Mouse (Mus musculus): Measurements from ENCODE around the gene 5530400C23Rik. TPM values are rescaled to one million over a fixed set of nuclear protein-coding genes. Genes with fewer than 3 reads are reported as not detected.
"Not testable (repeated sequence)": the region's sequence is repeated elsewhere in the genome, so short reads cannot be mapped to it uniquely, and the experiment has no call there.

5530400C23Rik gene
- not detected in 2 replicates for polyA plus RNA-seq (2012; ENCODE audit: insufficient read depth, insufficient read length, missing spikeins)

DNA sequence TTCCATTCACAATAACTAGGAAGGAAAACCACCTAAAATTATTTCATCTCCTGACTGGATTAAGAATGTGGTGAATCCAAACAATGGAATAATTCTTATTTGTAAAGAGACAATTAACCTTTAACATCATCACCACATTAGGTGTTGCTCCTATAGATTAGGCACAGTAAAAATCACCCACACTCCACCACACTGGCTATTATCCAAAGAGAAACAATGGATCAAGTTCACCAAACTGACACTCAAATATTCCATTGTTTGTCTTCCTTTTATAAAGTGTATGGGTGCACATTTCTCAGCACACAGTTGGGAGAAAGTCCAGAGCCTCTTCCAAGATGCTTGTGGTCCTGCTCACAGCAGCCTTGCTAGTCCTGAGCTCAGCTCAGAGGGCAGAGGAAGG, at the start of gene 5530400C23Rik:
TSS of gene 5530400C23Rik (plus strand) at position 301 of the 400 bp plus-strand sequence.
- not testable (repeated sequence) for H3K4me1 ChIP-seq (ENCODE audit: control insufficient read depth, insufficient read depth, low read length); H3K4me3 ChIP-seq (ENCODE audit: insufficient read depth, low read length); H3K27ac ChIP-seq (ENCODE audit: insufficient read depth, low read depth, low read length)

DNA sequence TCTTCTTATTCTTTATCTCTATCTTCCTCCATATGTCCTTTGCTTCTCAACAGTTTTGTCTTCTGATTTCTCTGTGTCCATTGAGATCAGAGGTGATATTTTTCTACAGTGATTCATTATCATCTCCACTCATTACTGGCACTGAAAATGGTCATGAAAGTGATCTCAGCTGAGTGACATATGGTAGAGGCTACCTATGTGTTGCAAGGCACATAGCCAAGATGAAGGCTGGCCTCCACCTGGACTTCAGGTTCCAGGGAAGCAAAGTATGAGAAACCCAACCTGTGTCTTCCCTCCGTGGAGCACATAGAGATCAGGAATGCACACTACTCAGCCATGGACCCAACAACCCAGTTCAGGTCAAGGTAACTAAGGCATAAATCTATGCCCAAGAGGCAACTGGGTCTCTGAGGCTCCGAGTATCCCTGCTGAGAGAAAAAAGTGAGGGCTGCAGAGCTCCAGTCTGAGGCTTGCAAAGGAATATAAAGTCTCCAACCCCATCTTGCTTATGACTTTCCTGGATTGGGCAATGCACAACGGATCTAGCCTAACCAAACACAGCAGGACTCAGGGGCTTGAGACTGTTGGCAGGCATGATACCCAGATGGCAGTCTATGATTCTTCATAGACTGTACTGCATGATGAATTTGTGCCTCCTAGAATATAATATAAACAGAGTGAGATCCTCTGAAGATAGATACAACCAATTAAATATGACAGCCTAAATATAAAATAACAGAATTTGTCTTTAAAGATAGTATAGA, 14.1 kb downstream of the 5530400C23Rik start:
- no peak overlapping the region for H3K27ac ChIP-seq (ENCODE audit: insufficient read depth, low read depth, low read length)
- H3K4me1 ChIP-seq (ENCODE audit: control insufficient read depth, insufficient read depth, low read length) = no peaks in the 10 kb centered on the region
- no peak overlapping the region for H3K4me3 ChIP-seq (ENCODE audit: insufficient read depth, low read length)
- TF ChIP-seq POLR2A (IDR thresholded peaks at IDR 0.05; ENCODE audit: borderline replicate concordance, low read depth, low read length) (no peak), CTCF (IDR thresholded peaks at IDR 0.05; ENCODE audit: low read depth, low read length) (no peak)

DNA sequence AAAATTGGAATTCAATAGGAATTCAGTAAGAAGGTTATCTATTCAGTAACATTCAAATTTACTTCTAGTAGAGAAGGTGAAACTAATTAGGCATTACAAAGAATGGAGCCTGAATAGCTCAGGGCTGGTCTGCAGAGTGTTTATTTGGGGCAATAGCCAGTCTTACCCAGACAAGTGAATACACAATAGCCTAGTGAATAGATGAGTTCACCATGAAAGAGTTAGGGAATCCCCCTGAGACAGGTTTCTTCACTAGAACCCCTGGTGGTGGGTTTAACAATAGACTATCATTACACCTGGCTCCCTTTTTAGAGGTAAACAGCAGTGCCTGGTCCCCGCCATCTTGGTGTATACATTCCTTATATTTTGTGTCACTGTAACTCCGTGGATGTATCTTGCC, 21.9 kb downstream of the 5530400C23Rik start:
- not testable (repeated sequence) for H3K4me3 ChIP-seq (ENCODE audit: insufficient read depth, low read length); H3K4me1 ChIP-seq (ENCODE audit: control insufficient read depth, insufficient read depth, low read length); H3K27ac ChIP-seq (ENCODE audit: insufficient read depth, low read depth, low read length)

DNA sequence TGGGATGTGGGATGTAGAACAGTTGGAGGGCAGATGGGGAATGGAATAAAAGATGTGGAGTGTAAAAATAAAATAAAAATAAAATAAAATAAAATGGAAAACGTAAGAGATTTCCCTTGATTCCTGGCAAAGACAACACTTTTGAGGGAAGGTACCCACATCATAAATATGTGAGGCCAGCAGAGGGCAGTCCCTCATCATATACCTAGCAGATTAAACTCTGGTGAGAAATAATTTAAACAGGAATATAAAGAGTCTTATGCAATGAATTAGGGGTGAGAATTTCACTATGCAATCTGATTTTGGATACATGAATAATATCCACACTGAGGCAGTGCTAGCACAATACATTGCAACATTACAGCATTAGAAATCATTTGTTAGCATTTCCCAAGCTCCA, 46.5 kb downstream of the 5530400C23Rik start:
- no peak overlapping the region for H3K27ac ChIP-seq (ENCODE audit: insufficient read depth, low read depth, low read length)
- TF ChIP-seq CTCF (IDR thresholded peaks at IDR 0.05; ENCODE audit: low read depth, low read length) (no peak), POLR2A (IDR thresholded peaks at IDR 0.05; ENCODE audit: borderline replicate concordance, low read depth, low read length) (no peak)
- H3K4me1 ChIP-seq (ENCODE audit: control insufficient read depth, insufficient read depth, low read length) = no peaks in the 10 kb centered on the region
- no peak overlapping the region for H3K4me3 ChIP-seq (ENCODE audit: insufficient read depth, low read length)

DNA sequence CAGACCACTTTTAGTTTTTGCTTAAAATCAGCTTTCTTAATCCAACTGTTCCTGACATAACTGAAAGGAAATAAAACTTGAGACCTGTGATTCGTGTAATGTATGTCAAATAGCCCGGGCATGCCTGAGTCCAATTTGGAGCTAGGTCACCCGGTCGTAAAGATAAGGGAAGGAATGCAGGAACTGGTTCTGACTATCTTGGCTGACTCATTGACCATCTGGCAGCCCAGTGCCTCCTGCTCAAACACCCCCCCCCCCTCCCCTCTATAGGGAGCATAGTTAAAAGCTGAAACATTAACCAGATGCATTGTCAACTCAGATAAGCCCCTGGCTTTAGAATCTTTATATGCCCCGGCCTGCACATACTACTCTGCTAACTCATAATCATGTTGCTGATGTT, 49.7 kb downstream of the 5530400C23Rik start:
- not testable (repeated sequence) for H3K27ac ChIP-seq (ENCODE audit: insufficient read depth, low read depth, low read length); H3K4me3 ChIP-seq (ENCODE audit: insufficient read depth, low read length); H3K4me1 ChIP-seq (ENCODE audit: control insufficient read depth, insufficient read depth, low read length)

Other genes starting within 250 kb of the 5530400C23Rik start
- not detected in 2 replicates for gene Tas2r140, start 236.4 kb upstream of the 5530400C23Rik start, polyA plus RNA-seq (2012; ENCODE audit: insufficient read depth, insufficient read length, missing spikeins)
- gene Smim10l1, start 187.3 kb upstream of the 5530400C23Rik start, polyA plus RNA-seq (2012; ENCODE audit: insufficient read depth, insufficient read length, missing spikeins) = 38.8 and 45.5 TPM in 2 replicates